Mouse (Mus musculus) ES-Bruce4 (cell line): ENCODE data around the gene Dtx2.

ENCODE experiments used
- CTCF ChIP-seq: IDR thresholded peaks from one replicate; pipeline ENCODE4 v1.8.1; 2011; ENCODE audit warnings: low read depth, low read length
- POLR2A ChIP-seq: IDR thresholded peaks from one replicate; pipeline ENCODE4 v1.8.1; 2011; ENCODE audit warnings: low read length; ENCODE audit not compliant: insufficient read depth

- TF ChIP-seq POLR2A (no peak), CTCF (no peak)
Measured at GRCm38 (mm10) chr5:136073526-136073925, 78.9 kb downstream of the Dtx2 start.
